Mouse (Mus musculus) stomach, embryonic 16.5 days (tissue): ENCODE measurements around the gene Gprc5d. TPM values are rescaled to one million over a fixed set of nuclear protein-coding genes. Genes with fewer than 3 reads are reported as not detected.

Source experiments
- ATAC-seq: fragments of 200-750 bp; cut with Nextera tagmentation; 2 replicates; pipeline ENCODE4 v1.8.0; 2017; ENCODE audit warnings: moderate number of reproducible peaks, moderate TSS enrichment; ENCODE audit not compliant: insufficient read depth, low FRiP score
- H3K27ac ChIP-seq: fragments of 300-500 bp; sonication (generic); 2 replicates; pipeline ENCODE4 v1.5.1; 2014; ENCODE audit warnings: low read length
- H3K27me3 ChIP-seq: fragments of 300-500 bp; sonication (generic); 2 replicates; pipeline ENCODE4 v1.6.1; 2014; ENCODE audit warnings: low read length, control low read depth, mixed read lengths; ENCODE audit not compliant: control insufficient read depth, insufficient read depth
- H3K36me3 ChIP-seq: fragments of 300-500 bp; sonication (generic); 2 replicates; pipeline ENCODE4 v1.6.1; 2014; ENCODE audit warnings: low read length; ENCODE audit not compliant: control insufficient read depth, insufficient read depth
- H3K4me1 ChIP-seq: fragments of 300-500 bp; sonication (generic); 2 replicates; pipeline ENCODE4 v1.6.1; 2014; ENCODE audit warnings: low read length, control low read depth, mixed read lengths; ENCODE audit not compliant: control insufficient read depth, insufficient read depth
- H3K4me2 ChIP-seq: fragments of 300-500 bp; sonication (generic); 2 replicates; pipeline ENCODE4 v1.6.1; 2014; ENCODE audit warnings: low read depth, low read length, mixed read lengths
- H3K4me3 ChIP-seq: fragments of 300-500 bp; sonication (generic); replicated peaks from 2 replicates; pipeline ENCODE4 v1.5.1; 2014; ENCODE audit warnings: mild to moderate bottlenecking, low read length
- H3K9ac ChIP-seq: fragments of 300-500 bp; sonication (generic); 2 replicates; pipeline ENCODE4 v1.6.1; 2014; ENCODE audit warnings: low read length
- H3K9me3 ChIP-seq: fragments of 300-500 bp; sonication (generic); replicated peaks from 2 replicates; pipeline ENCODE4 v1.6.1; 2016; ENCODE audit warnings: low read length, control low read depth; ENCODE audit not compliant: control insufficient read depth
- WGBS: fragments of 180-500 bp; shearing (Covaris S2); extraction: QIAGEN DNeasy Blood & Tissue Kit; methylation state at CpG from one replicate; pipeline ENCODE4 v1.1.7; 2014; 5-methylcytosine and 5-hydroxymethylcytosine counted together
- polyA plus RNA-seq: library from polyadenylated mRNA; unstranded; fragments of >200 nt; fragmentation: Nextera tagmentation; extraction: Ambion mirVana; gene quantifications from 2 replicates; pipeline ENCODE4 v1.2.1, GENCODE M21; 2015

The Gprc5d gene
- polyA plus RNA-seq, 1 experiment from 2014 or later, result 0.13 TPM

DNA sequence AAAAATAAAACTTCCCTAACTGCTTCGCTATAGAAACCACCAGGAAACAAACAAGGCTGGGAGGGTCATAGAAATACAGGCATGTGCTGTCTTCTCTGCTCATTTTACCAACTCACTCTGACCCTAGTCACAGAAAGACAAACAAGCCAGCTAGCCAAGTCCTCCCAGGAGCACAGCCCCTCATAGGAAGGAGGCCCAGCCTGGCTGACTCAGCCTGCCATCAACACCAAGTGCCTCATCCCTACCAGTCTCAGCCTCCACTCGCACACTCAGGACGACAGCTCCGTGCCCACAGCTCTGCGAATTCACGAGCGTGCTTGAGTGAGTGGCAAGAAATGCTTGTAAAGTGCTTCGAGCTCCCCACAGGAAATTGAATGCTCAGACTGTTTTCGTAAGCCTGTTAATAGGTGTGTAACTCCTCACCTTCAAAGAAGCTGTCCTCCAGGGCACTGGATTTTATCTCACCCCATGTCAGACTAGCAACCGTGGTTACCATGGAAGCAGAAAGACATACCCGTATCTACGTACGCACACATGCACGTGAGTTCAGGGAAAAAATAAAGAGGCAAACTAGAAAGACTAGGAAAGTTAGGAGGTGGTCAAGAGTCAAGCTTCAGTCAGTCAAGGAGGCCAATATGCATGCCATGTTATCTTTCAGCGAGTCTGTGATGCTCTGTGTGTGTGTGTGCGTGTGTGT lies 23.5 kb upstream of the Gprc5d start:
- no peak overlapping the region for H3K4me2 ChIP-seq
- WGBS, result 65% methylated on average over 16 of the region's 16 CpGs
- H3K9ac ChIP-seq, result no peak overlapping the region
- no peak overlapping the region for H3K27ac ChIP-seq
- no peak for ATAC-seq
- no peaks in the 10 kb centered on the region for H3K27me3 ChIP-seq
- H3K4me3 ChIP-seq, result no peak overlapping the region
- H3K4me1 ChIP-seq, result no peaks in the 10 kb centered on the region
- H3K9me3 ChIP-seq, result no peaks in the 10 kb centered on the region
- H3K36me3 ChIP-seq, result no peaks in the 10 kb centered on the region

DNA sequence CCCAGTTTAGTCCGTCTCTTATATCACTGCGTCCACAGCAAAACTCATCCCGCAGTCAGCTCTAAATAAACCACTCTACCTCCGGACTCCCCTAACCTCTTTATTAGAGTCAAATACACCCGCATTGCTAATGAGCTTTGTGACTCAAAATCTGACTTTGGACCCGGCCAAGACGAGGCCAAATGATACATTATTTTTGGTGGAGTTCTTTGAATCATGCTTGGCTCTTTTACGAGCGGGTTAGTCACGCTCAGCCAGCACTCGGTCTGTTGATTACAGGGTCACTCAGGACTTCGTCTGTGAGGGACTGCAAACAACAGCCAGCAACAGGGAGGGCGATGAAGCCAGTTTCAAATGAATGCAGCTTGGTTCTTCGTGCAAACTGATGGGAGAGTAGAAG lies 20.7 kb upstream of the Gprc5d start:
- Histone ChIP-seq H3K27ac (no peak overlapping the region), H3K9me3 (no peaks in the 10 kb centered on the region), H3K36me3 (no peaks in the 10 kb centered on the region), H3K4me1 (no peaks in the 10 kb centered on the region), H3K4me3 (no peak overlapping the region), H3K27me3 (no peaks in the 10 kb centered on the region), H3K4me2 (no peak overlapping the region), H3K9ac (no peak overlapping the region)
- no peak for ATAC-seq
- 75% methylated on average over 14 of the region's 14 CpGs for WGBS

DNA sequence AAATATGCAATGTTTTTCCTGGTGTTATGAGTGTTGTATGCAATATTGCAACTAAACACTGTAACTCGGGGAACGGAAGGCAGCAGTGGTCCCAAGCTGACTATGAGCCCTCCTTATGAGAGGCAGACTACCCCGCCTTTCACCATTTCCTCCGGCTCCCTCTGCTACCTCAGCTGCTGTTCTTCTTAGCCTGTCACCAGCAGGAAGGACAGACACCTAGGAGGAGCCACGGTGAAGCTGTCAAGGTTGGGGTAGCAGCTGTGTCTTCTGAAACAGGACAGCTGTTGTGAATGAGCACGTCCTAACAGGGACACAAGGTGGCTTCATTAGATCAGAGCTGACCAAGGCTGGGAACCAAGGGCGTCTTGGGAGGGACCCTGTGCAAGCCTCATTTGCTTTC lies 20.1 kb upstream of the Gprc5d start:
- Histone ChIP-seq H3K27me3 (no peaks in the 10 kb centered on the region), H3K27ac (no peak overlapping the region), H3K36me3 (no peaks in the 10 kb centered on the region), H3K4me2 (no peak overlapping the region), H3K9ac (no peak overlapping the region), H3K4me1 (no peaks in the 10 kb centered on the region), H3K9me3 (no peaks in the 10 kb centered on the region), H3K4me3 (no peak overlapping the region)
- WGBS, result 61% methylated on average over 7 of the region's 7 CpGs
- ATAC-seq, result no peak

DNA sequence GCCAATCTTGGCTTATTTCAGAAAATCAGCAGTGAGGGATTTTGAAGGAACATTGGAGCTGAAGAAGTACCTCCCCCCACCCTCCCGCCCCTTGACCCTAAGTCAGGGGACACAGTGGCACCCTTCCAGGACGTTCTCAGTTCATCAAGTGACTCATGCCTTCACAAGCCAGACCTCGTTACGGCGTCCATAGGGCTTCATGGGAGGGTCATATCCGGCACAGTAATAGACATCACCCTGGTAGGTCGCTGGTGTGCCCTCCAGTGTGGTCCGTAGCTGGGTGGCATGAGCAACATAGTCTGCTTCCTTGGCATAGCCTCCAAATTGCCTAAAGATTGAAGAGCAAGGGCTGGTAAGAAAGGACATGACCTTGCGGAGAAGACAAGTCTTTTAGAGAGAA lies 19.7 kb upstream of the Gprc5d start:
- 81% methylated on average over 9 of the region's 9 CpGs for WGBS
- Histone ChIP-seq H3K4me1 (no peaks in the 10 kb centered on the region), H3K4me3 (no peak overlapping the region), H3K36me3 (no peaks in the 10 kb centered on the region), H3K4me2 (no peak overlapping the region), H3K27me3 (no peaks in the 10 kb centered on the region), H3K9me3 (no peaks in the 10 kb centered on the region), H3K9ac (no peak overlapping the region), H3K27ac (no peak overlapping the region)
- ATAC-seq, result no peak

- Histone ChIP-seq H3K9ac (no peak overlapping the region), H3K4me1 (no peaks in the 10 kb centered on the region), H3K36me3 (no peaks in the 10 kb centered on the region), H3K27ac (no peak overlapping the region), H3K9me3 (no peaks in the 10 kb centered on the region), H3K4me2 (no peak overlapping the region), H3K27me3 (no peaks in the 10 kb centered on the region), H3K4me3 (no peak overlapping the region)
- WGBS, result 37% methylated on average over 11 of the region's 11 CpGs
- no peak for ATAC-seq
Measured at GRCm38 (mm10) chr6:135136439-135137161, 18.5 kb upstream of the Gprc5d start.

DNA sequence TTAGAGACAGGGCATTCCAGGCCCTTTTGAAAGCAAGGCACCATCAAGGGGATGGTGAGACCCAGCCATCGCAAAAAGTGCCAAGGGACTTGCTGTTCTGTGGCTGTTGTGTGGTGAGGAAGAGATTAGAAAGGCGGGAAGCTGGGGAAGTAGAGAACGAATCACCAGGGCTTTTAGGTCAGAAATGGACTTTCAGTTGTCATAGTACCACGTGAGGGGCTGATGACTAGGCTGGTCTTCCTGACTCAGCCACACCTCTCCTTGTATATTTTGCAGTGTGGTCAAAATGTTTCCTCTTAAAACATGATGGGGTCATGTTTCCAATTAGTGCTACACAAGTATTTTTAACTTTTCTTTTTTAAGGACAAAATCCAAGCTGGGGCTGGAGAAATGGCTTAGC lies 17.7 kb upstream of the Gprc5d start:
- WGBS, result 66% methylated on average over 4 of the region's 4 CpGs
- Histone ChIP-seq H3K4me3 (no peak overlapping the region), H3K4me1 (no peaks in the 10 kb centered on the region), H3K4me2 (no peak overlapping the region), H3K36me3 (no peaks in the 10 kb centered on the region), H3K9me3 (no peaks in the 10 kb centered on the region), H3K27me3 (no peaks in the 10 kb centered on the region), H3K27ac (no peak overlapping the region), H3K9ac (no peak overlapping the region)
- ATAC-seq, result no peak

DNA sequence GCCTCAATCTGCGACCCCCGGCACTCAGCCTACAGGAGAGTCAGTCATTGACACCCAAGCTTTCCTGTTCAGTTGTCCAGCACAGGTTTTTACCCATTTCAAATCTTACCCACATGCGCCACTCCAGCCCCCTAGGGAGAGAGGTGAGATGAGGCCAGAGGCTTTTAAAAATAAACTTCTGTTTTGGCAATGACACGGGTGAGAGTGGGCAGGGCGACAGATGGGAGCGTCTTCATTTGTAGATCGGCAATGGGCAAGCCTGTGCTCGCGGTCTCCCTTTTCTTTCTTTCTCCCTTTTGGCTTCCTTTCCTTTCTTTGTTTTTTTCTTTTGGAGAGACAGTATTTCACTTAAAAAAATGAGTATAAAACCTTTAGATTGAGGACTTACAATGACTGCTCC lies 15.4 kb upstream of the Gprc5d start:
- 88% methylated on average over 9 of the region's 9 CpGs for WGBS
- Histone ChIP-seq H3K4me2 (no peak overlapping the region), H3K4me3 (no peak overlapping the region), H3K27ac (no peak overlapping the region), H3K27me3 (no peaks in the 10 kb centered on the region), H3K4me1 (no peaks in the 10 kb centered on the region), H3K36me3 (no peaks in the 10 kb centered on the region), H3K9me3 (no peaks in the 10 kb centered on the region), H3K9ac (no peak overlapping the region)
- no peak for ATAC-seq

GRCm38 (mm10) chr6:135133086-135133485 lies 15.0 kb upstream of the Gprc5d start:
- no peak overlapping the region for H3K27ac ChIP-seq
- WGBS, result 81% methylated on average over 7 of the region's 7 CpGs
- no peak overlapping the region for H3K4me2 ChIP-seq
- no peaks in the 10 kb centered on the region for H3K9me3 ChIP-seq
- no peak overlapping the region for H3K4me3 ChIP-seq
- no peaks in the 10 kb centered on the region for H3K4me1 ChIP-seq
- ATAC-seq, result no peak
- no peaks in the 10 kb centered on the region for H3K36me3 ChIP-seq
- H3K27me3 ChIP-seq, result no peaks in the 10 kb centered on the region
- no peak overlapping the region for H3K9ac ChIP-seq

- ATAC-seq, result no peak
- no peak overlapping the region for H3K9ac ChIP-seq
- H3K4me3 ChIP-seq, result no peak overlapping the region
- no peak overlapping the region for H3K27ac ChIP-seq
- H3K27me3 ChIP-seq, result no peaks in the 10 kb centered on the region
- no peak overlapping the region for H3K4me2 ChIP-seq
- 59% methylated on average over 5 of the region's 5 CpGs for WGBS
- H3K36me3 ChIP-seq, result no peaks in the 10 kb centered on the region
- H3K9me3 ChIP-seq, result no peaks in the 10 kb centered on the region
- H3K4me1 ChIP-seq, result no peaks in the 10 kb centered on the region
Measured at GRCm38 (mm10) chr6:135124755-135125380, 6.8 kb upstream of the Gprc5d start.
